Mouse (Mus musculus) hindbrain, embryonic 11.5 days (tissue): Measurements from ENCODE around the gene Sec22c. TPM values are rescaled to one million over a fixed set of nuclear protein-coding genes. Genes with fewer than 3 reads are reported as not detected.

Experiments used
- ATAC-seq: fragments of 200-750 bp; cut with Nextera tagmentation; 2 replicates; pipeline ENCODE4 v1.8.0; 2017; ENCODE audit warnings: mild to moderate bottlenecking, moderate TSS enrichment, moderate library complexity; ENCODE audit not compliant: low FRiP score
- DNase-seq: peaks from one replicate; pipeline ENCODE4 v3.0.0-alpha.2; 2015; ENCODE audit warnings: low spot score
- H3K27ac ChIP-seq: fragments of 300-500 bp; sonication (generic); 2 replicates; pipeline ENCODE4 v1.5.1; 2014; ENCODE audit warnings: mild to moderate bottlenecking, low read depth, low read length
- H3K27me3 ChIP-seq: fragments of 300-500 bp; sonication (generic); 2 replicates; pipeline ENCODE4 v1.6.1; 2014; ENCODE audit warnings: mild to moderate bottlenecking, low read length, moderate library complexity, mixed read lengths; ENCODE audit not compliant: control insufficient read depth, insufficient read depth
- H3K36me3 ChIP-seq: fragments of 300-500 bp; sonication (generic); 2 replicates; pipeline ENCODE4 v1.6.1; 2014; ENCODE audit warnings: mild to moderate bottlenecking, low read length, moderate library complexity, mixed read lengths; ENCODE audit not compliant: control insufficient read depth, insufficient read depth
- H3K4me1 ChIP-seq: fragments of 300-500 bp; sonication (generic); replicated peaks from 2 replicates; pipeline ENCODE4 v1.6.1; 2014; ENCODE audit warnings: low read length, mixed read lengths; ENCODE audit not compliant: control insufficient read depth, insufficient read depth
- H3K4me2 ChIP-seq: fragments of 300-500 bp; sonication (generic); replicated peaks from 2 replicates; pipeline ENCODE4 v1.6.1; 2014; ENCODE audit warnings: mild to moderate bottlenecking, low read depth, low read length
- H3K4me3 ChIP-seq: fragments of 300-500 bp; sonication (generic); 2 replicates; pipeline ENCODE4 v1.5.1; 2014; ENCODE audit warnings: low read depth, low read length
- H3K9ac ChIP-seq: fragments of 300-500 bp; sonication (generic); 2 replicates; pipeline ENCODE4 v1.6.1; 2014; ENCODE audit warnings: low read depth, low read length
- H3K9me3 ChIP-seq: fragments of 300-500 bp; sonication (generic); 2 replicates; pipeline ENCODE4 v1.6.1; 2016; ENCODE audit warnings: low read length; ENCODE audit not compliant: control insufficient read depth
- WGBS: fragments of 180-500 bp; shearing (Covaris S2); extraction: QIAGEN DNeasy Blood & Tissue Kit; methylation state at CpG from one replicate; pipeline ENCODE4 v1.1.7; 2014; 5-methylcytosine and 5-hydroxymethylcytosine counted together
- polyA plus RNA-seq: library from polyadenylated mRNA; unstranded; fragments of >200 nt; fragmentation: Nextera tagmentation; extraction: Ambion mirVana; gene quantifications from 2 replicates; pipeline ENCODE4 v1.2.1, GENCODE M21; 2014

The Sec22c gene
- polyA plus RNA-seq, 1 experiment from 2014 or later = 22.9 TPM

- Histone ChIP-seq H3K36me3 (no peaks in the 10 kb centered on the region), H3K4me2 (no peak overlapping the region), H3K9me3 (no peaks in the 10 kb centered on the region), H3K9ac (no peak overlapping the region), H3K4me1 (no peaks in the 10 kb centered on the region), H3K27me3 (no peaks in the 10 kb centered on the region), H3K4me3 (no peak overlapping the region), H3K27ac (no peak overlapping the region)
- DNase-seq = no peak
- WGBS = 85% methylated on average over 10 of the region's 10 CpGs
- ATAC-seq = no peak
Observed at GRCm38 (mm10) chr9:121632891-121633290, 72.4 kb downstream of the Sec22c start.

GRCm38 (mm10) chr9:121631946-121632345, 73.3 kb downstream of the Sec22c start:
- H3K4me2 ChIP-seq = no peak overlapping the region
- WGBS = 77% methylated on average over 4 of the region's 4 CpGs
- H3K9ac ChIP-seq = no peak overlapping the region
- no peaks in the 10 kb centered on the region for H3K36me3 ChIP-seq
- ATAC-seq (no peak), DNase-seq (no peak)
- H3K9me3 ChIP-seq = no peaks in the 10 kb centered on the region
- H3K27me3 ChIP-seq = no peaks in the 10 kb centered on the region
- H3K4me1 ChIP-seq = no peaks in the 10 kb centered on the region
- H3K27ac ChIP-seq = no peak overlapping the region
- H3K4me3 ChIP-seq = no peak overlapping the region

- 100% methylated on average over 1 of the region's 1 CpGs for WGBS
- Histone ChIP-seq H3K36me3 (no peaks in the 10 kb centered on the region), H3K9ac (no peak overlapping the region), H3K4me2 (no peak overlapping the region), H3K9me3 (no peaks in the 10 kb centered on the region), H3K4me3 (no peak overlapping the region), H3K27me3 (no peaks in the 10 kb centered on the region), H3K4me1 (no peaks in the 10 kb centered on the region), H3K27ac (no peak overlapping the region)
- ATAC-seq (no peak), DNase-seq (no peak)
Observed at GRCm38 (mm10) chr9:121630627-121631026, 74.7 kb downstream of the Sec22c start.

Other genes with a start within 250 kb of the Sec22c start
- gene Cck, start 209.8 kb downstream of the Sec22c start, polyA plus RNA-seq = 0.68 and 1.0 TPM in 2 replicates
- 0.25 TPM in 1 of 2 replicates, not detected in the other for gene Lyzl4, start 63.4 kb downstream of the Sec22c start, polyA plus RNA-seq
- 0.57 and 0.67 TPM in 2 replicates for gene Vipr1, start 62.8 kb downstream of the Sec22c start, polyA plus RNA-seq
- gene Ss18l2, start 4.8 kb upstream of the Sec22c start, polyA plus RNA-seq = 122 and 131 TPM in 2 replicates
- 61.8 and 105 TPM in 2 replicates for gene Nktr, start 13.7 kb upstream of the Sec22c start, polyA plus RNA-seq
- gene Zfp651, start 53.8 kb upstream of the Sec22c start, polyA plus RNA-seq = 6.0 and 7.2 TPM in 2 replicates
- 0.57 and 0.78 TPM in 2 replicates for gene Klhl40, start 72.1 kb upstream of the Sec22c start, polyA plus RNA-seq
- not detected in 2 replicates for gene Hhatl, start 87.0 kb upstream of the Sec22c start, polyA plus RNA-seq
- gene Ccdc13, start 134.0 kb upstream of the Sec22c start, polyA plus RNA-seq = 2.4 and 4.0 TPM in 2 replicates
- 149 and 158 TPM in 2 replicates for gene Higd1a, start 152.9 kb upstream of the Sec22c start, polyA plus RNA-seq
- gene Ackr2, start 192.9 kb upstream of the Sec22c start, polyA plus RNA-seq = 1.2 and 1.4 TPM in 2 replicates
- gene Cyp8b1, start 210.8 kb upstream of the Sec22c start, polyA plus RNA-seq = not detected in 2 replicates
- 0.29 and 0.46 TPM in 2 replicates for gene Fam198a, start 245.5 kb upstream of the Sec22c start, polyA plus RNA-seq